Mouse (Mus musculus) liver, embryonic 14.5 days (tissue): ENCODE measurements around the gene Tmub2. TPM values are rescaled to one million over a fixed set of nuclear protein-coding genes. Genes with fewer than 3 reads are reported as not detected.

Experiments
- ATAC-seq: fragments of 200-750 bp; cut with Nextera tagmentation; 2 replicates; pipeline ENCODE4 v1.8.0; 2017; ENCODE audit warnings: moderate number of reproducible peaks, mild to moderate bottlenecking, moderate library complexity; ENCODE audit not compliant: insufficient read depth
- DNase-seq, 3 experiments: peaks; one replicate each; pipeline ENCODE4 v3.0.0-alpha.2; 2012 to 2013; ENCODE audit warnings: low read depth in 3 of 3, low spot score in 3 of 3
- H3K27ac ChIP-seq: fragments of 300-500 bp; sonication (generic); 2 replicates; pipeline ENCODE4 v1.5.1; 2014; ENCODE audit warnings: moderate library complexity, mild to moderate bottlenecking, control low read depth, inconsistent platforms
- H3K27me3 ChIP-seq: fragments of 300-500 bp; sonication (generic); 2 replicates; pipeline ENCODE4 v1.6.1; 2014; ENCODE audit warnings: mild to moderate bottlenecking, low read length, moderate library complexity; ENCODE audit not compliant: control insufficient read depth, insufficient read depth
- H3K36me3 ChIP-seq: fragments of 300-500 bp; sonication (generic); replicated peaks from 2 replicates; pipeline ENCODE4 v1.6.1; 2014; ENCODE audit warnings: low read depth; ENCODE audit not compliant: control insufficient read depth, insufficient read depth
- H3K4me1 ChIP-seq, 2 experiments: fragments of 200-500 bp in 1 of 2; fragments of 300-500 bp in 1 of 2; sonication (generic) in 1 of 2; replicated peaks; 2 replicates each; pipeline ENCODE4 v1.6.1; 2012 to 2014; ENCODE audit warnings: antibody characterized with exemption in 1 of 2, inconsistent platforms in 1 of 2, low read length in 1 of 2; ENCODE audit not compliant: control insufficient read depth in 2 of 2, insufficient read depth in 2 of 2
- H3K4me2 ChIP-seq: fragments of 300-500 bp; sonication (generic); 2 replicates; pipeline ENCODE4 v1.6.1; 2014; ENCODE audit warnings: low read depth, mild to moderate bottlenecking, control low read depth, moderate library complexity
- H3K4me3 ChIP-seq, 2 experiments: fragments of 200-500 bp in 1 of 2; fragments of 300-500 bp in 1 of 2; sonication (generic) in 1 of 2; 2 replicates each; pipeline ENCODE4 v1.5.1; 2012 to 2014; ENCODE audit warnings: low read depth in 2 of 2, low read length in 2 of 2, mild to moderate bottlenecking in 2 of 2, control low read depth in 1 of 2, inconsistent platforms in 1 of 2, moderate library complexity in 1 of 2; ENCODE audit not compliant: insufficient read depth in 1 of 2
- H3K9ac ChIP-seq: fragments of 300-500 bp; sonication (generic); replicated peaks from 2 replicates; pipeline ENCODE4 v1.6.1; 2014; ENCODE audit warnings: mild to moderate bottlenecking, control low read depth, moderate library complexity
- H3K9me3 ChIP-seq: fragments of 300-500 bp; sonication (generic); 2 replicates; pipeline ENCODE4 v1.6.1; 2016; ENCODE audit warnings: low read length, mixed read lengths; ENCODE audit not compliant: control insufficient read depth
- CTCF ChIP-seq: IDR thresholded peaks from 2 replicates; pipeline ENCODE4 v1.5.1; 2016; ENCODE audit warnings: antibody characterized with exemption, low read depth, control low read depth
- EP300 ChIP-seq: IDR thresholded peaks from 2 replicates; pipeline ENCODE4 v1.6.1; 2016; ENCODE audit warnings: antibody characterized with exemption, low read depth
- WGBS: fragments of 180-500 bp; shearing (Covaris S2); extraction: QIAGEN DNeasy Blood & Tissue Kit; methylation state at CpG from one replicate; pipeline ENCODE4 v1.1.7; 2014; ENCODE audit not compliant: insufficient replicate concordance; 5-methylcytosine and 5-hydroxymethylcytosine counted together
- polyA plus RNA-seq, 2 experiments: library from polyadenylated mRNA; depleted of rRNA in 1 of 2; stranded (reverse) in 1 of 2; unstranded in 1 of 2; fragments of >200 nt; fragmentation: Nextera tagmentation in 1 of 2; extraction: Ambion mirVana in 1 of 2; gene quantifications; 2 replicates each; pipeline versions ENCODE4 v1.2.1 to v1.2.3; 2012 to 2014

The Tmub2 gene
- polyA plus RNA-seq, 2 experiments = 19.1 to 19.3 TPM

- H3K4me3 ChIP-seq = no peak overlapping the region
- DNase-seq (no peak), ATAC-seq (no peak)
- 61% methylated on average over 3 of the region's 3 CpGs for WGBS
- TF ChIP-seq CTCF (no peak), EP300 (no peak)
- no peak overlapping the region for H3K27ac ChIP-seq
- H3K9ac ChIP-seq = no peak overlapping the region
- no peaks in the 10 kb centered on the region for H3K9me3 ChIP-seq
- peaks cover 3% of the 10 kb centered on the region; the same call in 1 of the 2 replicates for H3K27me3 ChIP-seq
- H3K36me3 ChIP-seq = no peaks in the 10 kb centered on the region
- no peaks in the 10 kb centered on the region for H3K4me1 ChIP-seq
- no peak overlapping the region for H3K4me2 ChIP-seq
Observed at GRCm38 (mm10) chr11:102330039-102330438, 45.3 kb downstream of the Tmub2 start.

- WGBS = 47% methylated on average over 4 of the region's 4 CpGs
Observed at GRCm38 (mm10) chr11:102331806-102332205, 47.1 kb downstream of the Tmub2 start.

GRCm38 (mm10) chr11:102333061-102333460, 48.3 kb downstream of the Tmub2 start:
- Histone ChIP-seq H3K36me3 (no peaks in the 10 kb centered on the region), H3K9ac (no peak overlapping the region), H3K27me3 (peaks cover 3% of the 10 kb centered on the region; the same call in 1 of the 2 replicates), H3K4me1 (no peaks in the 10 kb centered on the region), H3K27ac (no peak overlapping the region), H3K9me3 (no peaks in the 10 kb centered on the region), H3K4me2 (no peak overlapping the region), H3K4me3 (no peak overlapping the region)
- TF ChIP-seq EP300 (no peak), CTCF (no peak)
- no peak for ATAC-seq
- no peak for DNase-seq

More at GRCm38 (mm10) chr11:102331806-102332205, 47.1 kb downstream of the Tmub2 start:
- DNase-seq (no peak), ATAC-seq (no peak)
- TF ChIP-seq EP300 = no peak
- TF ChIP-seq CTCF = no peak
- H3K4me3 ChIP-seq = no peak overlapping the region
- H3K36me3 ChIP-seq = no peaks in the 10 kb centered on the region
- no peak overlapping the region for H3K4me2 ChIP-seq
- no peaks in the 10 kb centered on the region for H3K4me1 ChIP-seq
- H3K27ac ChIP-seq = no peak overlapping the region
- H3K27me3 ChIP-seq = peaks cover 3% of the 10 kb centered on the region; the same call in 1 of the 2 replicates
- no peaks in the 10 kb centered on the region for H3K9me3 ChIP-seq
- no peak overlapping the region for H3K9ac ChIP-seq

DNA sequence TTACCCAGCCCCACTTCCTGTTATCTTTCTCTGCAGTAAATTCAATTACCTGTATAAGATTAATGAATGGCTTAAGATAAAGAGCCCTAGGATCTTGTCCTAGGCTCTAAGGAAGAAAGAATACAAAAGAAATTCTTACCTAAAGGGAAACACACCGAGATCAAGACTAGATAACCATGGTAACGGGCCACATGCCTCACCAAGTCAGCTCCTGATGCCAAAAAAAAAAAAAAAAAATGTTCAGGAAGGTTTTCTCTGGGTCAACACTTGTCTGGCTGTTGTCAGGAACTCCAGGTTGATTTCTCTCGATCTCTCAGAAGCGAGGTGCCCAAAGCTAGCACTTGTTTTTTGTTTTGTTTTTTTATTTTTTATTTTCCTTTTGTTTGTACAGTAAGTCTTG, 49.3 kb downstream of the Tmub2 start:
- Histone ChIP-seq H3K9ac (no peak overlapping the region), H3K27me3 (no peaks in the 10 kb centered on the region; the same call in 1 of the 2 replicates), H3K4me1 (no peaks in the 10 kb centered on the region), H3K27ac (no peak overlapping the region), H3K4me2 (no peak overlapping the region), H3K36me3 (no peaks in the 10 kb centered on the region), H3K4me3 (no peak overlapping the region), H3K9me3 (no peaks in the 10 kb centered on the region)
- no peak for ATAC-seq
- no peak for DNase-seq
- WGBS = 55% methylated on average over 4 of the region's 4 CpGs
- no peak for TF ChIP-seq CTCF
- no peak for TF ChIP-seq EP300

- TF ChIP-seq EP300 = no peak
- H3K9me3 ChIP-seq = no peaks in the 10 kb centered on the region
- 35% methylated on average over 9 of the region's 9 CpGs for WGBS
Observed at GRCm38 (mm10) chr11:102334973-102335700, 50.4 kb downstream of the Tmub2 start.

More at GRCm38 (mm10) chr11:102334973-102335700, 50.4 kb downstream of the Tmub2 start:
- no peak overlapping the region for H3K4me2 ChIP-seq
- H3K9ac ChIP-seq = no peak overlapping the region
- H3K27me3 ChIP-seq = no peaks in the 10 kb centered on the region; the same call in 1 of the 2 replicates
- no peak overlapping the region for H3K27ac ChIP-seq
- DNase-seq = no peak
- no peak overlapping the region for H3K4me3 ChIP-seq
- H3K36me3 ChIP-seq = no peaks in the 10 kb centered on the region
- ATAC-seq = no peak
- no peaks in the 10 kb centered on the region for H3K4me1 ChIP-seq
